Mouse (Mus musculus) lung, postnatal 0 days (tissue): Measurements from ENCODE around the gene Dmpk. TPM values are rescaled to one million over a fixed set of nuclear protein-coding genes. Genes with fewer than 3 reads are reported as not detected.

Experiments used
- ATAC-seq: fragments of 200-750 bp; cut with Nextera tagmentation; 2 replicates; pipeline ENCODE4 v1.8.0; 2017; ENCODE audit warnings: moderate library complexity
- DNase-seq: peaks from one replicate; pipeline ENCODE4 v3.0.0-alpha.2; 2016; ENCODE audit warnings: low spot score
- H3K27ac ChIP-seq: fragments of 300-500 bp; sonication (generic); 2 replicates; pipeline ENCODE4 v1.5.1; 2014; ENCODE audit warnings: antibody characterized with exemption, mild to moderate bottlenecking, low read length, mixed read lengths
- H3K27me3 ChIP-seq: fragments of 300-500 bp; sonication (generic); replicated peaks from 2 replicates; pipeline ENCODE4 v1.6.1; 2014; ENCODE audit warnings: low read length, mixed read lengths; ENCODE audit not compliant: insufficient read depth
- H3K36me3 ChIP-seq: fragments of 300-500 bp; sonication (generic); 2 replicates; pipeline ENCODE4 v1.6.1; 2014; ENCODE audit warnings: low read length, mixed read lengths; ENCODE audit not compliant: insufficient read depth
- H3K4me1 ChIP-seq: fragments of 300-500 bp; sonication (generic); 2 replicates; pipeline ENCODE4 v1.6.1; 2014; ENCODE audit warnings: antibody characterized with exemption, low read depth, low read length, mixed read lengths; ENCODE audit not compliant: insufficient read depth
- H3K4me2 ChIP-seq: fragments of 300-500 bp; sonication (generic); replicated peaks from 2 replicates; pipeline ENCODE4 v1.6.1; 2014; ENCODE audit warnings: low read depth, mild to moderate bottlenecking, low read length, moderate library complexity, mixed read lengths
- H3K4me3 ChIP-seq: fragments of 300-500 bp; sonication (generic); 2 replicates; pipeline ENCODE4 v1.5.1; 2014; ENCODE audit warnings: low read depth, low read length
- H3K9ac ChIP-seq: fragments of 300-500 bp; sonication (generic); replicated peaks from 2 replicates; pipeline ENCODE4 v1.6.1; 2014; ENCODE audit warnings: low read depth, mild to moderate bottlenecking
- H3K9me3 ChIP-seq: fragments of 300-500 bp; sonication (generic); 2 replicates; pipeline ENCODE4 v1.6.1; 2016; ENCODE audit warnings: low read length, mixed read lengths
- CTCF ChIP-seq: IDR thresholded peaks from 2 replicates; pipeline ENCODE4 v1.5.1; 2016; ENCODE audit warnings: antibody characterized with exemption, mild to moderate bottlenecking
- EP300 ChIP-seq: IDR thresholded peaks from 2 replicates; pipeline ENCODE4 v1.6.1; 2016; ENCODE audit warnings: antibody characterized with exemption, mild to moderate bottlenecking, control low read depth
- WGBS: fragments of 180-500 bp; shearing (Covaris S2); extraction: QIAGEN DNeasy Blood & Tissue Kit; methylation state at CpG from one replicate; pipeline ENCODE4 v1.1.7; 2014; 5-methylcytosine and 5-hydroxymethylcytosine counted together
- polyA plus RNA-seq: library from polyadenylated mRNA; unstranded; fragments of >200 nt; fragmentation: Nextera tagmentation; extraction: Ambion mirVana; gene quantifications from 2 replicates; pipeline ENCODE4 v1.2.1, GENCODE M21; 2015

Gene Dmpk
- polyA plus RNA-seq, 1 experiment from 2014 or later: 11.5 TPM

GRCm38 (mm10) chr7:19051161-19051560 is 32.5 kb upstream of the Dmpk start:
- no peak for TF ChIP-seq CTCF
- no peak for TF ChIP-seq EP300
- WGBS: 58% methylated on average over 4 of the region's 4 CpGs
- no peaks in the 10 kb centered on the region for H3K9me3 ChIP-seq
- H3K27ac ChIP-seq: no peak overlapping the region
- no peaks in the 10 kb centered on the region for H3K4me1 ChIP-seq
- no peak overlapping the region for H3K4me3 ChIP-seq
- no peak for ATAC-seq
- no peak overlapping the region for H3K4me2 ChIP-seq
- no peak for DNase-seq
- H3K27me3 ChIP-seq: no peaks in the 10 kb centered on the region
- no peak overlapping the region for H3K9ac ChIP-seq
- peaks cover 25% of the 10 kb centered on the region for H3K36me3 ChIP-seq

- WGBS: 89% methylated on average over 15 of the region's 15 CpGs
- Histone ChIP-seq H3K9ac (no peak overlapping the region), H3K4me1 (no peaks in the 10 kb centered on the region), H3K4me2 (no peak overlapping the region), H3K27ac (no peak overlapping the region), H3K27me3 (no peaks in the 10 kb centered on the region), H3K9me3 (no peaks in the 10 kb centered on the region), H3K36me3 (0 out of 2 replicates have a peak, but pooled peaks cover 12% of the 10 kb centered on the region), H3K4me3 (no peak overlapping the region)
- TF ChIP-seq CTCF (no peak), EP300 (no peak)
- no peak for DNase-seq
- ATAC-seq: no peak
Measured at GRCm38 (mm10) chr7:19052345-19053135, 31.1 kb upstream of the Dmpk start.

GRCm38 (mm10) chr7:19053136-19053532 is 30.5 kb upstream of the Dmpk start:
- Histone ChIP-seq H3K4me3 (no peak overlapping the region), H3K27me3 (no peaks in the 10 kb centered on the region), H3K9me3 (no peaks in the 10 kb centered on the region), H3K27ac (no peak overlapping the region), H3K4me2 (no peak overlapping the region), H3K4me1 (no peaks in the 10 kb centered on the region), H3K9ac (no peak overlapping the region), H3K36me3 (0 out of 2 replicates have a peak, but pooled peaks cover 10% of the 10 kb centered on the region)
- no peak for DNase-seq
- TF ChIP-seq CTCF (no peak), EP300 (no peak)
- WGBS: 93% methylated on average over 7 of the region's 7 CpGs
- ATAC-seq: no peak

- DNase-seq (peak; percentile 38), ATAC-seq (peak; percentile 36)
- Histone ChIP-seq H3K9me3 (no peaks in the 10 kb centered on the region), H3K36me3 (0 out of 2 replicates have a peak, but pooled peaks cover 10% of the 10 kb centered on the region), H3K27me3 (no peaks in the 10 kb centered on the region), H3K27ac (no peak within 1 kb of the TSS), H3K4me3 (no peak within 1 kb of the TSS), H3K9ac (no peak within 1 kb of the TSS), H3K4me2 (no peak within 1 kb of the TSS), H3K4me1 (no peaks in the 10 kb centered on the region)
- WGBS: 35% methylated on average over 33 of the region's 33 CpGs
- TF ChIP-seq CTCF (peak; percentile 71), EP300 (no peak)
Measured at GRCm38 (mm10) chr7:19054047-19054776, 29.4 kb upstream of the Dmpk start, which contains the start of gene Rsph6a. Gene Rsph6a, plus strand, starts transcription at chr7:19054690.

DNA sequence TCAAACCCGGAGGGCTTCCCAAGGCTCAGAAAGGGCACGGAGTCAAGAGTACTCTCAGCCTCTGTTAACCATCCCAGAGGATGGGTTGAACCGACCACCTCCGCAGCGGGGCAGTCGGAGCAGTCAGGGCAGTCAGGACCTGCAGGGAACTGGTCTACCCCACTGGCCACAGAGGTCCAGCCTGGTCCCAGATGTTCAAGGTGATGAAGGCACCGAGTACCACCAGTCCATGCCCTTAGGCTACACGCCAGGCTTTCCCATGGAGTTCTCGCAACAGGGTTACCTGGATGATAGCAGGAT is 28.9 kb upstream of the Dmpk start:
- Histone ChIP-seq H3K27me3 (no peaks in the 10 kb centered on the region), H3K4me3 (no peak overlapping the region), H3K4me2 (no peak overlapping the region), H3K36me3 (0 out of 2 replicates have a peak, but pooled peaks cover 10% of the 10 kb centered on the region), H3K9me3 (no peaks in the 10 kb centered on the region), H3K9ac (no peak overlapping the region), H3K27ac (no peak overlapping the region), H3K4me1 (no peaks in the 10 kb centered on the region)
- 73% methylated on average over 9 of the region's 9 CpGs for WGBS
- no peak for DNase-seq
- TF ChIP-seq EP300: no peak
- no peak for TF ChIP-seq CTCF
- no peak for ATAC-seq

- Histone ChIP-seq H3K27ac (no peak overlapping the region), H3K4me2 (no peak overlapping the region), H3K36me3 (0 out of 2 replicates have a peak, but pooled peaks cover 10% of the 10 kb centered on the region), H3K9ac (no peak overlapping the region), H3K9me3 (no peaks in the 10 kb centered on the region), H3K4me3 (no peak overlapping the region), H3K27me3 (no peaks in the 10 kb centered on the region), H3K4me1 (no peaks in the 10 kb centered on the region)
- WGBS: 85% methylated on average over 8 of the region's 8 CpGs
- TF ChIP-seq EP300 (no peak), CTCF (no peak)
- DNase-seq (no peak), ATAC-seq (no peak)
Measured at GRCm38 (mm10) chr7:19055108-19055507, 28.5 kb upstream of the Dmpk start.
